Mouse (Mus musculus): ENCODE measurements around the gene Glmp.

GRCm38 (mm10) chr3:88276529-88277143 is 48.2 kb upstream of the Glmp start:
- TF ChIP-seq POLR2A (IDR thresholded peaks at IDR 0.05; ENCODE audit: borderline replicate concordance, extremely low read depth, insufficient read depth, insufficient read length, poor library complexity, severe bottlenecking), result no peak
- TF ChIP-seq CTCF (IDR thresholded peaks at IDR 0.05; ENCODE audit: borderline replicate concordance, extremely low read depth, insufficient read depth, insufficient read length), result peak; percentile 58; the same call in 1 of the 2 replicates
